Mouse (Mus musculus): ENCODE measurements around the gene Crabp2.
A peak's percentile ranks its signal among the peaks of the same experiment; 100 is the strongest.

The Crabp2 gene

DNA sequence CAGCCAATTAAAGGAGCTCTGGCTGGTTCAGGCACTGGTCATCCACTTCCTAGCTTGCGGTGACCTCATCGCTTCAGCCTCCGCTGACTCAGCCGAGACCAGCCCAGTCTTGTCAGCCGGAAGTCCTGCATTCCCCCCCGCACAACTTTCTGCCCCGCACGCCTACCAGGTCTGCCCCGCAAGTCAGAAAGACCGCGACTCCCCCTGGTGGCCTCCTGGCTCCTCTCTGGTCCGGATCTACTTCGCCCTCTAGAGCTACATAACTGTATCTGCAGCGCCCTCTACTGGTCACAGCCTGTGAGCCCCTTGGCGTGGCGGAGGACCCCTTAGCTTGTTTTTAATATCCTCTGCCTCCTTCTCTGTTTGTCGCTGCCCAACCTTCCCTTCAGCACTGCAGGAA, 38.4 kb downstream of the Crabp2 start:
- peak; percentile 79 for DNase-seq

DNA sequence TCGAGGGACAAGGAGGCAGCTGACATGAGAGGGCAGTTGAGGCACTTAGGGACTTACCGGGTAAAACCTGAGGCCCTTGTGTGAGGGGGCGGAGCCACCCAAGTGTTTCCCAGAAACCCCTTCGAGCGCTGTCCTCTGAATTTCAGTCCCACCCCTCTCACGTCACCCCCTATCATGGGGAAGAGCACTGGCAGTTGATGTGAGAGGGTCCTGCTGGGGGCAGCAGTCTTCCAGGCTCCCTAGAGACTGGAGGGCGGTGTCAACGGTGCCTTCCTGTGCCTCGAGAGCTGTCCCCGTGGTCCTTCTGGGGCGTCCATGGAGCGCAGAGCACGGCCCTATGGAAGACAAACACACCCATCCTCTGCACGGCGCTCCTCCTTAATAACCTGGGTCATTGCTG, 39.2 kb downstream of the Crabp2 start:
- DNase-seq: no peak

DNA sequence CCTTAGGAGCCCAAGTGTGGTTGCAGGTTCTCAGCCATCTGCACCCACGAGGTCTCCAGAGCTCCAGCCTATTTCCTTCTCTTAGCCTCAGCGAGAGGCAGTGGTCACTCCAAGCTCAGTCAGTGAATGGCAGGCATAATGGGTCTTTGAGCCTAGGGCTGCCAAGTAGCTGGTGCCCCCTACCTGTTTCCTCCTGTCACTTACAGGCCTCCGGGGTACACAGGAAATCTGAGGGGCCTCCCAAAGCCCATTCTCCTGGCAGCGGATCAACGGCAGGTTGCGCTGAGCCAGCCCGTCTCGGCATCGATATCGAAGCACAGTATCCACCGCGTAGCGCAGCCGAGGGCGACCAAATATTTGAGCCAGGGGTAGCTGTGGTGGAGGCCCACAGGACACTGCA, 39.6 kb downstream of the Crabp2 start:
- no peak for DNase-seq

DNA sequence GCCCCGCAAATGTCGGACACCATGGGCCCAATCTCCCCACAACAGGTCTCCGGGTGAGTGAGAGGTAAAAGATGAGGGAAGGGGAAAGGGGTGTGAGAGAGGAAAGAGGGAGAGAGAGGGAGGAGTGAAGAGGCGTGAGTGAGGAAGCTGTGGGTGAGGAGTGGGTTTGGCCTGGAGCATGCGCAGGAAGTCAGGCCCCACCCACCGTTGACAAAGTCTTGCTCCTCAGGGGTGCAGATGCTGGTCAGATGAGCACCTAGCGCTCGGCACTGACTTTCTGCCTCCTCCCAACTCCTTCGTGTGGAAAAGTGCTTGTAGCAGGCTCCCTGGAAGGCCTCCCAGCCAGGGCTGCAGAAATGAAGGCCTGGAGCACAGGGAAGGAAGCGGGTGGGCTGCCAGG, 41.5 kb downstream of the Crabp2 start:
- DNase-seq: no peak

DNA sequence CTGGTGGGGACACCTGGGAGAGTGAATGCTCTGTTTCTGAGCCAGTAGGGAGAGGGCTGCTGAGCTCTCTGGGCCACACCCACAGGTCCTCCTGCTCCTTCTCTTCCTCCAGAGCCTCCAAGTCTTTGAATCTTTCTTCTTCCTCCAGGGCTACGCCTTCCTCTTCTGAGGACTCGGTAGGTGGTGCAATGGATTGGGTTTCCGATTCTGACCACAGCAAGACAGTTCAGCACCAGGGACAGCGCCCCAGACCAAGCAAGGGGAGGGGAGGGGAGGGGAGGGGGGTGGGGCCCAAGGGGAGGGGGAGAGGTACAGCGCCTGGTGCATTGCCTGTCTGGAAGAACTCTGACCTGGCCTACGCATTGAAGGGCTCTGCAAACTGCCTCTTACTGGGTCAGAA, 45.0 kb downstream of the Crabp2 start:
- DNase-seq: no peak

DNA sequence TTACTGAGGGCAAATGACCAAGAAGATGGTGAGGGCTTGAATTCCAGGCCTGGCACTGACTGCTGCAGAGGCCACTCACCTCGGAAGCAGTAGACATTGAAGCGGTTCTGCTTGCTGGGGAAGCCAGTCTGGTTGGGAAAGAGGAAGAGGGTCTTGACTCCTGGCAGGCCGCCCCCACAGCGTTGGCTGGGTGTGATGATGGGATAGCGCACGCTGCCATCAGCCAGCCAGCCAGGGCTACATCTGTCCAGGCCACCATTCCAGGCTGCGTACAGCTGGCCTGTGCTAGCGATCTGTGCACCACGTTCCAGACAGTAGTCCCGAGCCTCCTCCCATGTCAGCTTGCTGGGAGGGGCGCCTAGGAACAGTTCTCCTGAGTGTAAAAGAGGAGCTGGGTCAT, 46.9 kb downstream of the Crabp2 start:
- DNase-seq: no peak

DNA sequence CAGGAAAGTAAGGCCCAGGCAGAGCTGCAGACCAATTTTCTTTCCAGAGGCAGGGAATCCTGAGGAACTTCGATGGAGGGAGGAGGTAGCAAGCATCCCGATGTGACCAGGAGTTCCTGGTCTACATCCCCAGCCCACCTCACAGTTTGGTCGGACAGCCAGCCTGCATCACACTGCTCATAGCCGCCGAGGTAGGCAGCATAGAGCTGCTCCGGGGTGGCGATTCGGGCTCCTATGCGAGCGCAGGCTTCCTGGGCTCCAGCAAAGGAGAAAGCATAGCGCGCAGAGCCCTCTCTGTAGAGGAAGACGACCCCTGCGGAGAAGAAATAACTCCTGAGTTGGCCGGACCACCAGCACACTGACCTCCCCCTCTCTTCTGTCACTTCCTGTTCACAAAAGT, 47.9 kb downstream of the Crabp2 start:
- DNase-seq: no peak

DNA sequence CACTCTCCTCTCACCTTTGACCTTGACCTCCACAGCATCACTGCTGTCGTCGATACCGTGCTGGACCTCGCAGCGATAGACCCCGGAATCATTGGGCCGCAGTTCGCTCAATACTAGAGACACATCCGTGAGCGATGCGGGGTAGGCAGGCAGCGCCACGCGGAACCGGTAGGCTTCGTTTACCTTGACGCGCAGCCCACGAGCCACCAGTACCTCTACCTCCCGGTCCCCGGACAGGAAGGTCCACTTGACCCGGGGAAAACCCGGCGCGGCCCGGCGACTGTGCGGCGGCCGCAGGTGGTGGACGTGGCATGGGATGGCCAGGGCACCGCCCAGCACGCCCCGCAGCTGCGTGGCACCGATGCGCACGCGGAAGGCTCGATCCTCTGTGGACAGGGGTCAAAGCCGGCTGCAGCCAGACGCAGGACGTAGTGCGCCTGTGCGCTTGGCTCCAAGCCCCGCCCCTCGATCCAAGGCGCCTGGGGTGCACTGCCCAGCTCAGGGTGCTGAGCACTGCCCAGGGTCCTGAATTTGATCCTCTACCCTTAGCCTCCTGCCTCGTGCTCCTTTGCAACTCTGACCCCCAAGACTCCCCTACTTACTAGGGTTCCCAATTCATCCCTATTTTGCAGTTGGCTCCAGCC, 48.6 kb downstream of the Crabp2 start:
- no peak for DNase-seq

DNA sequence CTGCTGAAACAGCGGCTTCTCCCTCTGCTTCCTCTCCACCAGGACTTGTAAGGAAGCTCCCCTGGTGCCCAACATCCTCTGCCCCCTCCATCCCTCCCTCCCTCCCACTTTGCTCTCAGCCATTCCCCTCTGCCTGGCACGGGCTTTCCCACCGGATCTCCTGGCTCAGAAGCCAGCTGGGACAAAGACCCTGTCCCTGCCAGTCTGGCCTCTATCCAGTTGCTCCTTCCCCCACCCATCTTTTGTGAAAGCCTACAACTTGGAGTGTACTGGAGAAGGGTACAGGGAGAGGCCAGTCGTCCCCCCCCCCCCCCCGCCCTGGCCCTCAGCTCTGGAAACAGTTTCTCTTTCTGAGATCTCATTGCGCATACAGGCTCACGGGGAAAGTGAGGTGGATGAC, 50.3 kb downstream of the Crabp2 start:
- DNase-seq: peak; percentile 38

DNA sequence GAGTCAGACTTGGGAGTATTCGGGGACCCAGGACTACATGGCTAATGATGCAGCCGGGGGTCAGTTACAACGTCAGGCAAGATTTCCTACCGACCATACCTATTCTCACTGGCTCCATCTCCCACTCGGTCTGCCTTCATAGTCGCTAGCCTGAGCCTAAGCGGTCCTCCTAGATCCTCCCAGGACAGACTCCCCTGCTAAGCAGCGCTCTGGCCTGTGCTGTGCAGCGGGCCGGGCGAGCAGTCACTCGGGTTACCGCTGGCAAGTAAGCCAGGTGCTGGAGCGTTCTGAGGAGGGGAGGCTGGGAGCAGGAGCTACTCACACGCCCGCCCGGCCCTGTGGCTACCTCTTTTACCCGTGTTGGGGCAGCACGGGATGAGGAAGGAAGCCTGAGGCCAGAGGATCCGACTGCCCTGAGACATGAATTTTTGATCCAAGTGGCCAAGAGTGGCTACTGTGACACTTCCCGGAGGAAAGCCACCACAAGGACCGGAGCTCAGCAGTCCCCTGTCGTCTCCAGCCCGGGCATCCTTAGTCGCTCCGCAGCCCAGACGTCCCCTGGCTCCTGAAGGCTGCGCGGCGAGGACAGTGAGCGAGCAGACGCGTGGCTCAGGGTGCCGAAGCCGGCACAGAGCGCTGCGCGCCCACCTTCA, 50.9 kb downstream of the Crabp2 start:
- no peak for DNase-seq

DNA sequence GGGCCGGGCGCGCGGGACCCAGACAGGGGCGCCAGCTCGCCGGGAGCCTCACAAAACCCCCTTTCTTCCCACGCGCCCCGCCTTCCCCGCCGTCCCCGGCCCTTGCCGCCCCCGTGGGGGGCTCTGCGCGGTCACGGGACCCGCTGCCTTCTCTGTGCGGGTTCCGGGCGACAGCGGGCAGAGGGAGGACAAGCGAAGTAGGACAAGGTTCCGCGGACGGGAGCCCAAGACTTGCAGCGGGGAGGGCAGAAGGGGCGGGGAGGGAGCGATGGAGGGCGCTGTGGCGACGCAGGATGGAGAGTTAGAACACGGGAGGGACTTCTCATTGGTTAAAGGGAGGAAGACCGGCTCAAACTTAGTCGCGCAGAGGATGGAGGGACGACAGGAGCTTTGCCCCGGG, 51.7 kb downstream of the Crabp2 start, which contains the start of gene Bcan:
TSS of gene Bcan (minus strand) at position 50 of the 400 bp plus-strand sequence.
- DNase-seq: peak; percentile 48

DNA sequence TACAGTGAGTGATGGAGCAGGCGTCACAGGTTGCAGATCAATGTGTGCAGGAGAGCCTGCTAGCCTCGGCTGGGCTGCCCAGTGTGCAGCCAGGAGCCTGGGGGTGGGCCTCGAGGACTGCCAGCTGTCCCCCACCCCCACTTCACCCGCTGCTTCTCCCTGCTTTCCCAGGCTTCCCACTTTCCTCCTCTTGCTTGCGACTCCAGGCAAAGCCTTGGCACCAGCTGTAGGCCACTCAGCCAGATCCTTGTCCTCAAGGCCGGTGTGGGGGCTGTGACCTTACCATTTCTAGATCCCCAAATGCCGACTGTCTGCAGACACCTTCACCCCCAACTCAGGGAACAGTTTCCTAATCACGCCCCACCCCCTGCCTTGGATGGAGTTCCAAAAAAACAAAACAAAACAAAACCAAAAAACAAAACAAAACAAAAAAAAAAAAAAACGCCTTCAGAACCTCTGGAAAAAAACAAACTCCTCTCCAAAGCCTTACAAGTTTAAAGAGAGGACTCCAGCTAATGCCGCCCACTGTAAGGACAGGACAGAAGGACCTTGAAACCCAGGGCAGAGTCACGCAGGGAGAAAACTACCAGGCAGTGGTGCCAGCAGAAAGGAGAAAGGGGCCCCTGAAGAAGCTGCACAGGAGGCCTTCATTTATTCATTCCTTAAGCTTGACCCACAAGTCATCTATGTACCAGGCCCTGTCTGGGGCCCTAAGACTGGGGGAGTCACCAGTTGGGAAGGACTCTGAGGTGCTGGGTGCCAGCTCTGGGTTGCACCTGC, 52.5 kb downstream of the Crabp2 start:
- DNase-seq: no peak

DNA sequence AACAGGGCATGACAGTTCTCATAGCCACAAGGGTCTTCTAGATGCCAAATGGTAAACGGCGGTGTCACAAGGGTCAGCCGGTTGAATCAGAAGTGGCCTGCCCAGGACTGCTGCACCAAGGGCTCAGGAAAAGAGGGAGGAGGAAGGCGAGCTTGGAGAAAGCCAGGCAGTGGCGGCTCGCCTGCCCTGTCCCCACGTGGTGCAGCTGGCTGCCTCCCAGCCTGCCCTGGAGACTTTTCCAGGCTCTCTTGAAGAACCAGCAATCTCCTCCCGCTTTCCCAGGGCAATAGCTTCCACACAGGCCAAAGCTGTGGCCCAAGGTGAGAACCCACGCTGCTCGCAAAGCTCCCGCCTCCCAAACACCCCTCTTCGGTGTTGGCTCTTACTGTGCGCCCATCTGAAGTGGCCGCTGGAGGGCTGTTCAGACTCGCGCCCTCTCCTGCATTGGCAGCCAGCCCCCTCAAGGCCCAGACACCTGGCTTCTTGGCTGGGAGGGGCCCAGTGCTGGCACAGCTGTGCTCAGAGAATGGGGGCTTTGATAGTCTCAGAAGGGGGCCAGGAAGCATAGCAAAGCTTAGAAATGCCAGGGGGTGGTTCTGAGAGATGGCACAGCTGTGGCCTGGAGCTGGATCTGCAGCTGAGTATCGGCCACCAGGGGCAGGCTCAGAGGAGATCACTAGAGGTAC, 54.0 kb downstream of the Crabp2 start:
- no peak for DNase-seq
